Mouse (Mus musculus) lung, adult 10 weeks (tissue): ENCODE data around the gene Clcn2. TPM values are rescaled to one million over a fixed set of nuclear protein-coding genes. Genes with fewer than 3 reads are reported as not detected.

Source experiments
- polyA plus RNA-seq: library from polyadenylated mRNA; stranded (reverse); fragments of 350-450 nt; fragmentation: Illumina TruSeq; extraction: RNeasy Lipid Tissue Mini Kit (QIAGEN cat#74804); gene quantifications from one replicate; pipeline ENCODE4 v1.2.3, GENCODE M21; 2014; ENCODE audit warnings: low read depth, low replicate concordance; ENCODE audit not compliant: insufficient read depth

Clcn2 gene
- 2.4 TPM for polyA plus RNA-seq

DNA sequence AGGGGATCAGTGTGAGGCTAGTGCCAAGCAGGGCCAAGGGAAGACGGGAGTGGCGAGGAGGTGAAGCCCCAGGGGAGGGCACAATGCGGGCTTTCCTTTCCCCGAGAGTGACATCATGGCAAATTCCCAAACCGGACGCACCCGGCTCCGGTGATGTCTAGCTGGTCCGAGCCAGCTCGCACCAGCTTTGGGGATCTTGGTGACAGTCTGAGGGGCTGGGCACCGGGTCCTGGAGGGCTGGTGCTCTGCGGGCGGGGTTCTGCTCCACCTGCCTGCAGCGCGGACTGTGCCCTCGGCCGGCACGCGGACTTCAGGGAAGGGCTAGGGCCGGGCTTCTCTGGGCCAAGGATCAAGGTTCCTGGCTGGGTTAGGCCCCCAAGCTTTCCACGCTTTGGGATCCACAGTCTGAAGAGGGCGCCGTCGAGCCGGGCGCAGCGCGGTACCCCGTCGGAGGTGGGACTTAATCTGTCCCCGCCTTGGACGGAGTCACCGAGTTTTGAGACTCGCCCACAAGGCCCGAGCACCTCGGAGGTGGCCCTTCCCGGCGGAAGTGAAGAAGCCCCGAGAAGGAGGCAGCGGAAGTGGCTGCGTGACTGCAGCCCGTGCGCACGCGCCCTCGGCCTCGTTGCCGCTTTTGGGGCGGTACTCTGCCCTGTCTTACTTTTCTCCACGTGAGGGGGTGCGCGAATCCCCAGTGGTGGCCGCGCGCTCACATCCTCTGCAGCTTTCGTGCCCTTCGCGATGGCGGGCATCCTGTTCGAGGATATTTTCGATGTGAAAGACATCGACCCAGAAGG lies at the start of gene Clcn2, which contains the start of gene Polr2h:
Clcn2 (minus strand) TSS at position 566 of the 797 bp plus-strand sequence.
Polr2h (plus strand) TSS at position 485 of the 797 bp plus-strand sequence.

DNA sequence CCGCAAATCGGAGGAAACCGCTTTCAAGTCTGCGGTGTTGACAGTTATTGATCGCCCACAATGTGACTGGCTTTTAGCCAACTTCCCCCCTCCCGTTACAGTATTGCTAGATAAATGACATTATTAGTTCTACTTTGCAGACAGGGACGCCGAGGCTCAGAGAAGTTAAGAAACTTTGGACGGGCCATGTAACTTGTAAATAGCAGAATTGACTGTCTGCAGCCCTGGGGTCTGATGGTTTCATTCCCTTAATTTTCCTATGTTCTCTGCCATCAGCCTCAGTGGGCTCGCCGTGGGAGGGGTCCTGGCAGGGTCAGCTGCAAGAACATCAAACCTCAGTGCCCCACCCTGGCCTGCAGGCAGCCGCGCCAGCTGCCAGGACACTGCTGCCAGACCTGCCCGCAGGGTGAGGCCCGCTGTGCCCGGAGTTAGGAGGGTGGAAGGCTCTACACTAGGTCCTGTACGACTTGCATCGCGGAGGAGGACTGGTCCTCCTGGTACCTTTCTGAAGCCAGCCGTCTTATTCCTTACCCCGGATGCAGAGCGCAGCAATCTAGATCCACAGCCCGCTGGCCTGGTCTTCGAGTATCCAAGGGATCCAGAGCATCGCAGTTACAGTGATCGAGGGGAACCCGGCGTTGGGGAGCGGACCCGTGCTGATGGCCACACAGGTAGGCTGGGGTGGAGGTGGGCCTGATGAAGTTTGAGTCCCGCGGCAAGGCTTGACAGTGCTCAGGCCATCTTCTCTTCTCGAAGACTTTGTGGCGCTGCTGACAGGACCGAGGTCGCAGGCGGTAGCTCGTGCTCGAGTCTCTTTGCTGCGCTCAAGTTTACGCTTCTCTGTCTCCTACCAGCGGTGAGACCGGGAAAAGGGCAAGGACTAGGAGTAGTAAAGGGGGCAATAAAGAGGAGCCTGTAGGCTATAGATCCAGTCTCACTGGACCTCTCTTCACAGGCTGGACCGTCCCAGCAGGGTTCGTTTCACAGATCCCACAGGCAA lies 16.5 kb upstream of the Clcn2 start, which contains the start of gene Thpo:
Thpo (minus strand) TSS at position 781 of the 1,000 bp plus-strand sequence.

DNA sequence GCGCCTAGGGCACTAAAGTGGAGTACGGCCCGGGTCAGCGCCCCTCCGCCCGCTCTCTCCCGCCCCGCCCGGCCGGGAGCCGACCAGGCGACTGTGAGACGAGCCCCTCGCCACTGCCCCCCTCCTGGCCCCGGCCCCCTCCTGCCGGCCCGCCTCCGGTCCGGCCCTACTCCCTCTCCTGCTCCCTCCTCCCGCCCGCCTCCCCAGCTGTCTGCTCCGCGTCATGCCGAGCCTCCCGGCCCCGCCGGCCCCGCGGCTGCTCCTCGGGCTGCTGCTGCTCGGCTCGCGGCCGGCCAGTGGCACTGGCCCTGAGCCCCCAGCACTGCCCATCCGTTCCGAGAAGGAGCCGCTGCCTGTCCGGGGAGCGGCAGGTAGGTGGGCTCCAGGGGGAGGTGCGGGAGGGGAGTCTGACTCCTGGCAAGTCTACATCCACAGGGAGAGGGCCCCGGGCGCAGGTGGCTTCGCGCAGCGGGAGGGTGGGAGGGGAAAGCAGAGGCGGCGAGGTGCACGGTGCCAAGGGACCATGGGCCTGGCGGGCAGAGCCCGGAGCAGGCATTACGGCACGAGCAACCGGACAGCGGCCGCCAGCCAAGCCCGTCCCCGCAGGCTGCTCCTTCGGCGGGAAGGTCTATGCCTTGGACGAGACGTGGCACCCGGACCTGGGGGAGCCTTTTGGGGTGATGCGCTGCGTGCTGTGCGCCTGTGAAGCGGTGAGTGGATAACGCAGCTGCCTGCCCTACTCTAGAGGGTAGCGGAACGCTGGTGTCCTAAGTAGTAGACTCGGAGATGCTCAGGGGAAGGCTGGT lies 15.6 kb upstream of the Clcn2 start, which contains the start of gene Chrd:
Chrd (plus strand) TSS at position 203 of the 806 bp plus-strand sequence.

DNA sequence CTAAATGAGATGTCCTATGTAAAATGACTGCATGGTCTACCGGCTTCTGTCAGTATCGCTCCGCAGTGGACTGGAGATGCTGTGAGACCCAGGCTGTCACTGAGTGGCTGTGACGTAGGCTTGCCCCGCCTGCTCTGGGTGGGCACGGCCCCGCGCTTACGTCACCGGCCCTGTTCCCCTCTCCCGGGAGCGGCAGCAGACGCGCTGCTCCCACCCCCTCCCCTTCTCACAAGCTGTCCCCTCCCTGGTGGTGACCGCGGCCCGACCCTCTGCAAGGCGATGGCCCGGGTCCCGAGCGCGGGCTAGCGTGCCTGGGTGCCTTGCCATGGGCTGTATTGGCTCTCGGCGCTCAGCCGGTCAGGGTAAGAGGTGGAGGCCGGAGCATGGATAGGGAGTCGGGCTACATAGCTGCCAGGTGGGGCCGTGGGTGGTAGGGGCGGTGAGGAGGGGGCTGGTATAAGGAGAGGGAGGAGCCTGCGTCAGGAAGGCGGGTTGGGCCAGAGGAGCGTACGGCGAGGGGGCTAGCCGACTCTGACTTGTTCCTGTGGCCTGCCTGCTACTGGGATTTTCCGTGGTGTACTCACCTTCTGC lies 24.3 kb downstream of the Clcn2 start, which contains the start of gene Fam131a:
Fam131a (plus strand) TSS at position 131 of the 591 bp plus-strand sequence.

DNA sequence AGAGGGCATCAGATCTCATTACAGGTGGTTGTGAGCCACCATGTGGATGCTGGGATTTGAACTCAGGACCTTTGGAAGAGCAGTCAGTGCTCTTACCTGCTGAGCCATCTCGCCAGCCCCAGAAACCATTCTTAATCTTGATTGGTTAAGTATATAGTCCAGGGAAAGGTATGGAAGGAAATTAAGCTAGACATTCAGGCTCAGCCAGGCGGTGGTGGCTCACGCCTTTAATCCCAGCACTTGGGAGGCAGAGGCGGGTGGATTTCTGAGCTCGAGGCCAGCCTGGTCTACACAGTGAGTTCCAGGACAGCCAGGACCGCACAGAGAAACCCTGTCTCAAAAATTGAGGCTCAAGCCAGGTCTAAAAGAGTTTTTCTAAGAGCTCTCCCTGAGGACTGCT lies 49.5 kb downstream of the Clcn2 start, which contains the start of gene Eif4g1:
Eif4g1 (plus strand) TSS at position 301 of the 400 bp plus-strand sequence.

Other genes starting within 250 kb of the Clcn2 start
- 43.4 TPM for gene Eif2b5, start 218.9 kb downstream of the Clcn2 start, polyA plus RNA-seq
- gene Dvl3, start 200.8 kb downstream of the Clcn2 start, polyA plus RNA-seq: 7.2 TPM
- 172 TPM for gene Ap2m1, start 182.3 kb downstream of the Clcn2 start, polyA plus RNA-seq
- gene Abcf3, start 169.2 kb downstream of the Clcn2 start, polyA plus RNA-seq: 29.9 TPM
- not detected for gene Vwa5b2, start 128.3 kb downstream of the Clcn2 start, polyA plus RNA-seq
- 7.8 TPM for gene Eef1akmt4, start 106.2 kb downstream of the Clcn2 start, polyA plus RNA-seq
- not detected for gene Gm49333, start 106.1 kb downstream of the Clcn2 start, polyA plus RNA-seq
- 9.9 TPM for gene Alg3, start 106.0 kb downstream of the Clcn2 start, polyA plus RNA-seq
- 2.6 TPM for gene Camk2n2, start 96.5 kb downstream of the Clcn2 start, polyA plus RNA-seq
- gene Ece2, start 87.9 kb downstream of the Clcn2 start, polyA plus RNA-seq: 0.23 TPM
- gene Psmd2, start 66.1 kb downstream of the Clcn2 start, polyA plus RNA-seq: 87.1 TPM
- 71.2 TPM for gene Eif4g1, start 49.4 kb downstream of the Clcn2 start, polyA plus RNA-seq
- gene Fam131a, start 24.5 kb downstream of the Clcn2 start, polyA plus RNA-seq: 12.6 TPM
- 25.3 TPM for gene Polr2h, start 81 bp downstream of the Clcn2 start, polyA plus RNA-seq
- gene Chrd, start 15.4 kb upstream of the Clcn2 start, polyA plus RNA-seq: 1.4 TPM
- gene Thpo, start 16.8 kb upstream of the Clcn2 start, polyA plus RNA-seq: 0.50 TPM